Mouse (Mus musculus): ENCODE measurements around the gene Gm10271.

Gm10271 gene

GRCm38 (mm10) chr10:116949111-116950008 is 23.0 kb downstream of the Gm10271 start:
- in situ Hi-C loops (cut with MboI; ENCODE audit: low pct_unique_long_range_greater_than_20kb in 1 of 2, low sequenced_read_pairs in 2 of 2, unreplicated experiment in 1 of 2): no loop called here

DNA sequence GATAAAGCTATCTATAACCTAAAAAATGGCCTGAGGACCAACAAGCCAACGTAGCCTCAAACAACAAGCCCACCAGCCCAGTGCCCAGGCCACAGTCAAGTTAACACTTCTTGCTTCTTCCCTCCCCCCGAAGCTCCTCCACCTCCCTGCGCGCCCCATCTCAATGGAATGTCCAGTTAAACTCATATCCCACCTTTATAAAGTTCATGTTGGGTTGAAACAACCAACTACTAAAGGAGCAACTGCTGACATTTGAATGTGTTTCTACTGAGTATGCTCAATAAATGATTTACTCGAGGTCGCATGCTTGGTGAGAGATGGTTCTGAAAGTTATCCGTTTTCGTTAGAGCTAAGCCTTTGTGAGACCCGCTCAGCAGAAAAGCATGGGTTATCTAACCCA is 24.0 kb downstream of the Gm10271 start:
- in situ Hi-C loops (cut with MboI; ENCODE audit: low pct_unique_long_range_greater_than_20kb in 1 of 2, low sequenced_read_pairs in 2 of 2, unreplicated experiment in 1 of 2): no loop called here

GRCm38 (mm10) chr10:116944940-116945339 is 27.5 kb downstream of the Gm10271 start:
- in situ Hi-C loops (cut with MboI; ENCODE audit: low pct_unique_long_range_greater_than_20kb in 1 of 2, low sequenced_read_pairs in 2 of 2, unreplicated experiment in 1 of 2): no loop called here

DNA sequence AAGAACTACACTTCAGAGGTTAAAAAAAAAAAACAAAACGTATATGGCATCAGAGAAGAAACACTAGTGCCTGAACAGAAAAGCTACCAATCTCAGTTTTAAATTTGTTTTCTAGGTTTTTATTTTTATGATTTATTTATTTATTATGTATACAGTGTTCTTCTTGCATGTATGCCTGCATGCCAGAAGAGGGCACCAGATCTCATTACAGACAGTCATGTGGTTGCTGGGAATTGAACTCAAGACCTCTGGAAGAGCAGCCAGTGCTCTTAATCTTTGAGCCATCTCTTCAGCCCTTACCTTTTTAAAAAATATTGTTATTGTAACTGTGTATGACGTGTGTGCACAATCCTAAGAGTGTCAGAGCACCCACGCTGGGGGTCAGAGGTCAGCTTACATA is 28.3 kb downstream of the Gm10271 start:
- in situ Hi-C loops (cut with MboI; ENCODE audit: low pct_unique_long_range_greater_than_20kb in 1 of 2, low sequenced_read_pairs in 2 of 2, unreplicated experiment in 1 of 2): no loop called here

GRCm38 (mm10) chr10:116943025-116943424 is 29.4 kb downstream of the Gm10271 start:
- in situ Hi-C loops (cut with MboI; ENCODE audit: low pct_unique_long_range_greater_than_20kb in 1 of 2, low sequenced_read_pairs in 2 of 2, unreplicated experiment in 1 of 2): no loop called here

DNA sequence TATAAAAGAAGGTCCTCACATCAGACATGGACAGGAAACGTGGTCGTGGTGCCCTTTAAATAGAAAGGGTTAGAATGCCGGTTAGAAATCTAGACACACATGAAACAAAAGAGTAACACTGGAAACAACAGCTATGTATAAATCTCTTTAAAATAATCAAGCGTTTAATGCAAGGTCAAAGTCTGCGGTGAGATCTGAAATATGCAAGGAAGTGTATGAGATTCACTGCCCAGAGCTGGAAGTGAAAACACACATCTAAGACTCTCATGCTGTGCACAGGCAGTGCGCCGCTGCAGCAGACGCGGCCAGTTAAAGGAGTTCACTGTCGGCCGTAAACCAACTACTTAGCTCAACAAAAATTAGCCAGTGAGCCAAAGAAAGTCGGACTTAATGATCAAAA is 37.4 kb downstream of the Gm10271 start:
- in situ Hi-C loops (cut with MboI; ENCODE audit: low pct_unique_long_range_greater_than_20kb in 1 of 2, low sequenced_read_pairs in 2 of 2, unreplicated experiment in 1 of 2): no loop called here

- in situ Hi-C loops (cut with MboI; ENCODE audit: low pct_unique_long_range_greater_than_20kb in 1 of 2, low sequenced_read_pairs in 2 of 2, unreplicated experiment in 1 of 2): no loop called here
Observed at GRCm38 (mm10) chr10:116933794-116934193, 38.6 kb downstream of the Gm10271 start.

- in situ Hi-C loops (cut with MboI; ENCODE audit: low pct_unique_long_range_greater_than_20kb in 1 of 2, low sequenced_read_pairs in 2 of 2, unreplicated experiment in 1 of 2): no loop called here
Observed at GRCm38 (mm10) chr10:116932418-116932817, 40.0 kb downstream of the Gm10271 start.

- in situ Hi-C loops (cut with MboI; ENCODE audit: low pct_unique_long_range_greater_than_20kb in 1 of 2, low sequenced_read_pairs in 2 of 2, unreplicated experiment in 1 of 2): no loop called here
Observed at GRCm38 (mm10) chr10:116931497-116932179, 40.8 kb downstream of the Gm10271 start.

- in situ Hi-C loops (cut with MboI; ENCODE audit: low pct_unique_long_range_greater_than_20kb in 1 of 2, low sequenced_read_pairs in 2 of 2, unreplicated experiment in 1 of 2): no loop called here
Observed at GRCm38 (mm10) chr10:116930936-116931335, 41.5 kb downstream of the Gm10271 start.

DNA sequence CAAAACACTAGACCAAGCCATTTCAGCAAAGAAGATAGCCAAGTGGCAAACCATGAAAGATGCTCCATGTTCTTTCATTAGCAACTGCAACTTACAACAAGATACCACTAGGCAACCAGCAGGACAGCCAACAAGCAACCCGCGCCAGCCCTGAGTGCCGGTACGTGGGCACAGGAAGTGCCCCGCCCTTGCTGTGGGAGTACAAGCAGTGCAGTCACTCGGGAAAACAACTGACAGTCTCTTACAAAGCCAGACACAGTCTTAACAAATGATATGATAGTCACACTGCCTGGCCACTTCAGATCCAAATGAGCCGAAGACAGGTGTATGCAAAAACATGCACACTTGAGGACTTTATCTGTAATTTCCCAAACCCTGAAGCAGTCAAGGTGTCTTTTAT is 41.9 kb downstream of the Gm10271 start:
- in situ Hi-C loops (cut with MboI; ENCODE audit: low pct_unique_long_range_greater_than_20kb in 1 of 2, low sequenced_read_pairs in 2 of 2, unreplicated experiment in 1 of 2): no loop called here

DNA sequence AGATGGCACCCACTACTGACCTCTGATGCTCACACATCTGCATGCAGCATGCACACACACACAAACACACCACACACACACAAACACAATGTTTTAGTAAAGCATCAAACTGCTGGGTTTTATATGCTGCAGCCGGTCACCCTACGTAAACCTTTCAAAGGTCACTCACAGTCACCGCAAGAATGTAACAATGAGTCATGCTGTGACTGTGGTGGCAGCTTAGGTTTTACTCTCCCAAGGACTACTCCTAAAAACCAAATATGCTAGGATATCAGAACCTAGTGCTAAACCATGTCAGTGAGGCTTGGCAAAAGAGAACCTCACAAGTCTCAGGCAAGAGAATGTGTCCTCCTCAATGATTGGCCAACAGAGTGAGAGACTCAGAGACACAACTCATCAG is 43.6 kb downstream of the Gm10271 start:
- in situ Hi-C loops (cut with MboI; ENCODE audit: low pct_unique_long_range_greater_than_20kb in 1 of 2, low sequenced_read_pairs in 2 of 2, unreplicated experiment in 1 of 2): no loop called here

GRCm38 (mm10) chr10:116926428-116927113 is 45.8 kb downstream of the Gm10271 start:
- in situ Hi-C loops (cut with MboI; ENCODE audit: low pct_unique_long_range_greater_than_20kb in 1 of 2, low sequenced_read_pairs in 2 of 2, unreplicated experiment in 1 of 2): no loop called here

DNA sequence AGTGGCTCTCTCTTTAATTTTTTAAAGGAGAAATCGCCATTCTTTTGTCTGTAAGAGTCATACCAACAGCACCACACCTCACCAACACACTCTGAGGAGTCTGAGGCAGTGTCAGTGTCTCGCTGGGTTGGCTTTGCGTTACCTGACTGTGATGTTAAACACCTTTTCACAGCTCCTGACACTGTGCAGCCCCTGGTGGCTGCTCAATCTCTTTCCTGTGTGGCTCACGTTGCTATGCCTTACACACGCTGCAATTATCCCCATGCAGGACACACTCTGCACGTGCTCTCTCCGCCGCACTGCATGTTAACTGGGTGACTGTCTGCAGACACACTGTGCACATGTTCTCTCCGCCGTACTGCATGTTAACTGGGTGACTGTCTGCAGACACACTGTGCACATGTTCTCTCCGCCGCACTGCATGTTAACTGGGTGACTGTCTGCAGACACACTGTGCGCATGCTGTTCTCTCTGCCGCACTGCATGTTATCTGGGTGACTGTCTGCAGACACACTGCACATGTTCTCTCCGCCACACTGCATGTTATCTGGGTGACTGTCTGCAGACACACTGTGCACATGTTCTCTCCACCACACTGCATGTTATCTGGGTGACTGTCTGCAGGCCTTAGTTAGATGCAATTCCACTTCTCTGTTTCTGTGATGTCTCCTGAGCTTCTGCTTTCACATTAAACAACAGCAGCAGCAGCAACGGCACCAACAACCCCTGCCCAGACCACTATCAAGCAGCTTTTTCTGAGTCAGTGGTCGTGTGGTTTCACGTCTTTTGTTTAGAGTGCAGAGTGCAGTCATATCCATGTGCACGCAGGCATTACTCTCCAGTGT is 48.5 kb downstream of the Gm10271 start:
- in situ Hi-C loops (cut with MboI; ENCODE audit: low pct_unique_long_range_greater_than_20kb in 1 of 2, low sequenced_read_pairs in 2 of 2, unreplicated experiment in 1 of 2): no loop called here

DNA sequence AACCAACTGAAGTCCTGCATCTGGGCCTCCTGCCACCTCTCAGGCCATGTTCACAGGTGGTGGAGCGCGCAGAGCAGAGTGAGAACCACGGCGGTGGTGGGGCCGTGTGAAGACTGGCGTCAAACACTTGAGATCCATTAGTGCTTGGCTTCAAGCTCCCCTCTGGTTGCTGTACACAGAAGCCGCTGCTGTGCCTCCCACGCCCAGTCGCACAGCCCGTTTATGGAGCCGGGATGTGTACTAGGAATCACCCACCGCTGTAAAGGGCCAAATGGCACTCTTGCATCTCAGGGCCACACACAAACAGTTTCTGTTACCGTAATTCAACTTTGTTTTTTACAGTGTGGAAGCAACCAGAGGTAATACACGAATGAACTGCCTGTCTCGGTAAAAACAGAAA is 50.2 kb downstream of the Gm10271 start:
- in situ Hi-C loops (cut with MboI; ENCODE audit: low pct_unique_long_range_greater_than_20kb in 1 of 2, low sequenced_read_pairs in 2 of 2, unreplicated experiment in 1 of 2): no loop called here

- in situ Hi-C loops (cut with MboI; ENCODE audit: low pct_unique_long_range_greater_than_20kb in 1 of 2, low sequenced_read_pairs in 2 of 2, unreplicated experiment in 1 of 2): no loop called here
Observed at GRCm38 (mm10) chr10:116921416-116921815, 51.0 kb downstream of the Gm10271 start.

GRCm38 (mm10) chr10:116920641-116921040 is 51.8 kb downstream of the Gm10271 start:
- in situ Hi-C loops (cut with MboI; ENCODE audit: low pct_unique_long_range_greater_than_20kb in 1 of 2, low sequenced_read_pairs in 2 of 2, unreplicated experiment in 1 of 2): no loop called here
